Mouse (Mus musculus) bone marrow, adult 2 months (tissue): ENCODE data around the gene Flrt2. TPM values are rescaled to one million over a fixed set of nuclear protein-coding genes. Genes with fewer than 3 reads are reported as not detected.
"Not testable (repeated sequence)": the region's sequence is repeated elsewhere in the genome, so short reads cannot be mapped to it uniquely, and the experiment has no call there.

Experiments used
- H3K27ac ChIP-seq: fragments of 200-500 bp; 2 replicates; pipeline ENCODE4 v1.5.1; 2012; ENCODE audit warnings: low read depth, mild to moderate bottlenecking, control low read depth, inconsistent platforms, low read length; ENCODE audit not compliant: control insufficient read depth, poor library complexity, insufficient read depth
- H3K4me1 ChIP-seq: fragments of 200-500 bp; 2 replicates; pipeline ENCODE4 v1.6.1; 2011; ENCODE audit warnings: low read length; ENCODE audit not compliant: control insufficient read depth, insufficient read depth
- H3K4me3 ChIP-seq: fragments of 200-500 bp; replicated peaks from 2 replicates; pipeline ENCODE3; 2011; ENCODE audit warnings: mild to moderate bottlenecking, low read depth, low read length, control low read depth; ENCODE audit not compliant: control insufficient read depth
- CTCF ChIP-seq: fragments of 200-500 bp; IDR thresholded peaks from 2 replicates; pipeline ENCODE4 v1.5.1; 2011; ENCODE audit warnings: low read length, control low read depth; ENCODE audit not compliant: control insufficient read depth, insufficient read depth
- POLR2A ChIP-seq: fragments of 200-500 bp; IDR thresholded peaks from 2 replicates; pipeline ENCODE4 v1.6.1; 2011; ENCODE audit warnings: low read depth, mild to moderate bottlenecking, control low read depth, low read length, borderline replicate concordance; ENCODE audit not compliant: control insufficient read depth
- WGBS: fragments of 180-500 bp; shearing (Covaris S2); methylation state at CpG from one replicate; pipeline ENCODE4 v1.1.7; 2018; 5-methylcytosine and 5-hydroxymethylcytosine counted together
- polyA plus RNA-seq: library from polyadenylated mRNA; stranded (reverse); fragments of >200 nt; gene quantifications from 2 replicates; pipeline ENCODE4 v1.2.4, GENCODE M21; 2011; ENCODE audit warnings: low replicate concordance; ENCODE audit not compliant: missing spikeins, insufficient read depth, insufficient read length

Flrt2 gene
- 0.14 and 1.6 TPM in 2 replicates for polyA plus RNA-seq

DNA sequence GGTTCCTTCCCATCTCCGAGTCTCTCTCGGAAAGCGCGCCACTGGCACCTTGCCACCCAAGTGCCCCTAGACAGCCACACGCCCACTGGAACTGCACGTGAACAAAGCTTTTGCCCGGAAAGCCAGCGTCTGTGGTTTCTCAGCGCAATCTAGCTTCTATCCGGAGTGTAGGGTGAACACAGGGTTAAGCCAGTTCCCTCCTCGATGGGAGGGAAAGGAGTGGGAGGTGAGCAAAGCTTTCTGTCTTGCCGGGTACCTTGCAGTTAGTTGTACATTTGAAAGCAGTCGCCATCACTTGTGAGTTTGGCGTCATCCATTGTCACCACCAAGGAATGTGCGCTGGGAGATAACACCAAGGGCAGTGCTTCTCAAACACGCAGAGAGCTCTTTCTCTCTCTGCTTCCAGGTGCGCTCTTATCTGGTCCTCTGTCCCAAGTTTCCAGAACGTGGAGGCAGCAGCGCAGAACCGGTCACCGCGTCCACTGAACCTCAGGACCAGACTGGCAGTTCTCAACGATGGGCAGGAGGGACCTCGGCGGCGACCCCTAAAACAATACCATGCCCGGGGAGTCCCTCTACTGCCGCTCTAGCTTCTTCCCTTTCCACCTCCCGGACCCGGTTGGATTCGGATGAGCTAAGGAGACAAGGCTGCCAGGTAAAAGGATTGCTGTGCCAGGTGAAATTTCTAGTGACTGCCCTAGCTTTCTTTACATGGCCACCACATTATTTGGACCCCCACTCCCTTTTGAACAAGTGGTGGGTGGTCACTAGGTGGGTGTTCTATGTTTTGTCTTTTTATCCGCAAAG is at the start of gene Flrt2:
TSS of gene Flrt2 (plus strand) at position 266 of the 807 bp plus-strand sequence.
- TF ChIP-seq CTCF (no peak), POLR2A (no peak)
- Histone ChIP-seq H3K4me3 (no peak within 1 kb of the TSS), H3K4me1 (no peaks in the 10 kb centered on the region), H3K27ac (no peak within 1 kb of the TSS)
- under 1% methylated on average over 32 of the region's 32 CpGs for WGBS

DNA sequence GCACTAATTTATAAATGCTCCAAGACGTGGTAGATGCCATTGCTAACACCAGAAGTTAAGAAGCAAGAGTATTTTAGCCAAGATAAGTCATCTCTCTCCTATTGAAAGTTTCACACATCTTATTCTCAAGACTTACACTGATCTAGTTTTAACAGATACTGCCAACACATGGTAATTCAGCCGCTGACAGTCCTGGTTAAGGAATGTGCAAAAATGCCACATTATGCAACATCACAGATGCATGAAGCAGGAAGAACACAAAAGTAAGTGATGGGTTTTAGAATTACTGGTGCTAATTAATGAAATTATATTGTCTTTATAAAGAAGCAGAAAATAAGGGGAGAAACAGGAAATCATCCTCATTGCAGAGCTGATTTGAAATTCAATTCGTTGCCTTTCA is 49.8 kb upstream of the Flrt2 start:
- TF ChIP-seq CTCF, result no peak
- no peak for TF ChIP-seq POLR2A

DNA sequence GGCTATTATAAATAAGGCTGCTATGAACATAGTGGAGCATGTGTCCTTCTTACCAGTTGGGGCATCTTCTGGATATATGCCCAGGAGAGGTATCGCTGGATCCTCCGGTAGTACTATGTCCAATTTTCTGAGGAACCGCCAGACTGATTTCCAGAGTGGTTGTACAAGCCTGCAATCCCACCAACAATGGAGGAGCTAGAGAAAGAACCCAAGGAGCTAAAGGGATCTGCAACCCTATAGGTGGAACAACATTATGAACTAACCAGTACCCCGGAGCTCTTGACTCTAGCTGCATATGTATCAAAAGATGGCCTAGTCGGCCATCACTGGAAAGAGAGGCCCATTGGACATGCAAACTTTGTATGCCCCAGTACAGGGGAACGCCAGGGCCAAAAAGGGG is 44.8 kb upstream of the Flrt2 start:
- H3K4me1 ChIP-seq, H3K4me3 ChIP-seq, H3K27ac ChIP-seq: not testable (repeated sequence)
- WGBS, result 82% methylated on average over 5 of the region's 6 CpGs

More for the DNA sequence above, 49.8 kb upstream of the Flrt2 start:
- no peak overlapping the region for H3K27ac ChIP-seq
- WGBS, result 70% methylated on average over 3 of the region's 3 CpGs
- H3K4me3 ChIP-seq, result no peak overlapping the region
- no peaks in the 10 kb centered on the region for H3K4me1 ChIP-seq

DNA sequence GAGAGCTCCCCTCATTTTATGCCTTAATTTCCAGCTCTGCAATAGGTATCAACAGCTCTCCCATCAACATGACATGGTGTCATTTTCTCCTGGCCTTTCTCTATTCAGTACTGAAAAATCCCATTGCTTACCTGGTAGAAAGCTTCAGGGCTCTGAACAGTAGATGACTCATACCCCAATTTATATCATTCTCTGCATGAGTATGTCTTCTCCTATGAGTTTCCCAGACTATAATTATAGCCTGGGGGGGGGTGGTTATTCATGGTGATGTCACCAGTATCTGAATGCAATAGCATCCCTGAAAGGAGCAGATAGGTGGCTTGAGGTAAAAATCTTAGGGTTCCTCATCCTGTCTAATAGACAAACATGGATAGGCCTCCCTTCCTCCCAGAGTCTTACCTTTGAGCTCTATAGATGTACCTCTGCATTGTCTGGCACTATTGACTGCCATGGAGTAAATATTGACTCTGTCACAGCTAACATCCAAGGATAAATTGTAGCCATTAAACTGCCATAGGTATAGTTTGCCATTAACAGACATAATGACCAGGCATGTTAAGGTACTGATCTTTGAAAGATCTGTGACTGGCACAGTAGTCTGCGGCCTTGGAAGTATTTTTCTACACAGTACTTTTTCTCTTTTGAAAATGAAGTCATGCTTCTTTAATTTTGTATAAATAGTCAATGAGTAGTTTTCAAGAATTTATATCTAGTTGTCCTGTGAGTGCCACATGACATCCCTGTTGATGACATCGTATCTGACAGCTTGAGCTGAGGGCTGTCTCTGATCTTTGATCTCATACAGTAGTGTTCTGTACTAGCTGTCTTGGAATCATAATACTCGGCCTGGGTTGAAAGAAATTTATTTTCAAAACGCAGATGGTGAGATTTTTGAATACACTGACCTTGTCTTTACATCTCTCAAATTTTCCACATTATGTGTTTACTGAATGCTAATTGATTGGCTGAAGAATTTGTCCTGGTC is 39.6 kb upstream of the Flrt2 start:
- Histone ChIP-seq H3K4me1 (no peaks in the 10 kb centered on the region), H3K4me3 (no peak overlapping the region), H3K27ac (no peak overlapping the region)
- TF ChIP-seq POLR2A (no peak), CTCF (no peak)
- WGBS, result 68% methylated on average over 4 of the region's 4 CpGs

DNA sequence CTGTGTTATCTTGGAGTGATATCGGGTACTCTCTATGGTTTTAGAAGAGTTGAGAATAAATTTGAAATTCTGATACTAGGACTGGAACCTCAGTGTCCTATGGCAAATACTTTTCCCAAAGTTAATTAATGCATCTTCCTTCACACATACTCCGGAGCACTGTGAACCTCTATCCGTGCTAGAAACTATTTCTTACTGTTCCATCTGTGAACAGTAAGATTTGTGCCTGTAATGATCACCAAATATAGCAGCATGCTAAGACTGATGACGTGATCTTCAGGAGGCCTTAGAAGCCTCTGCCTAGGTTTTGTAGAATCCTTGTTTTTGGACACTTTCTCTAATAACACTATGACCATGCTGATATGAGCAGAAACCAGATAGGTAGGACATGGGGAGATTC is 35.4 kb upstream of the Flrt2 start:
- WGBS, result 78% methylated on average over 4 of the region's 4 CpGs
- Histone ChIP-seq H3K27ac (no peak overlapping the region), H3K4me1 (no peaks in the 10 kb centered on the region), H3K4me3 (no peak overlapping the region)
- TF ChIP-seq POLR2A (no peak), CTCF (no peak)

DNA sequence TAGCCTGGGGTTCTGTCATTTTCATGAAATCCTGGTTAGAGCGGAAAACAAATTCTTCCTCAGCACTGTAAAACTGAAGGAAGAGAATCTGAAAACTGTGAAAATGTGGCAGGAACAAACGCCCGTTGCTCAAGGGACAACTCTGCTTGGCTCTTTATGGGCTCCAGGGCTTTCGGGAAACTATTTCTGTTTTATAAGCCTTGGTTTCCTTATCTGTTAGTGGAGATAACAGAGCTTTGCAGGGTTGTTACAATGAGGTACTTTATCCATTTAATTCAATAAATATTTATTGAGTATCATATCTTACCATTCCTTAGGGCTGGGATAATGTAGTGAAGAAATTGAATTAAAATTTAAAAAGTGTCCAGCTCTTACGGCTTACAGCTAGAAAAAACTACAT is 24.7 kb upstream of the Flrt2 start:
- 82% methylated on average over 5 of the region's 5 CpGs for WGBS
- H3K4me3 ChIP-seq, result no peak overlapping the region
- H3K4me1 ChIP-seq, result no peaks in the 10 kb centered on the region
- no peak overlapping the region for H3K27ac ChIP-seq
- TF ChIP-seq CTCF (no peak), POLR2A (no peak)

DNA sequence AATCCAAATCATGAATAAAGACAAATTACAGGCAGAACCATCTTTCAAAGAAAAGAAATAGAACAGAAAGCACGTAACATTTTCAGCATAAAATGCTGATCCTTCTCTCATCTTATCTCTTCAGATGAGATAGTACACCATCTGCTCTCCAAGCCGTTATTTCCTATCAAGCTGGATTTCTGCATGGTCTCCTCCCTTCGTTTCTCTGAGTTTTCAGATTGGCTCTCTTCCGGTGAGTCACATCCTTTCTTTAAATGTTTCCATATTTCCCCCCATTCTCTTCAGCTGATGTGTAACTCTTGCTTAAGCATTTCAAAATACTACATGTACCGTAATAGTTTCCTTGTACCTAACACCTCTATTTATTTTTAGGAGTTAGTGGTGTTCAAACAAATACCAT is 16.3 kb upstream of the Flrt2 start:
- TF ChIP-seq POLR2A, result no peak
- WGBS, result 57% methylated on average over 5 of the region's 5 CpGs
- Histone ChIP-seq H3K4me3 (no peak overlapping the region), H3K27ac (no peak overlapping the region), H3K4me1 (no peaks in the 10 kb centered on the region)

DNA sequence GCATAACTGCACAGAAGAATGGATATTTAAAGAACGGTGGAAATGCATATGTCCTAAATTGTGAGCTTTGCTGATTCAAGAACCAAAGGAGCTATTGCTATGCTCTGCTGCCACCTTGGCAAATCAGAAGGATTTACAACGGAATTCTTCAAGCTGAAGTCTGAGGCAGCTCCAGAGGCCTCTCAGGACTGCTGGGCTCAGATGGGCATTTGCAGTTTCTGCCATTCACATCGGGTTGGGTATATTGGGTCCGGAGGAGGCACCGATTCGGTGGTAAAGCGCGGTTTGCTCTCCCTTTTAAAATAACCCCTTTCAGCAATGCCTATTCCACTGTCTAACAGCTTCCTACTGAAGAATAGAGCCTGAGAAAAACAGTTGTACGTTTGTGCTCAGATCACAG is 1.2 kb upstream of the Flrt2 start:
- H3K4me1 ChIP-seq, result no peaks in the 10 kb centered on the region
- WGBS, result 15% methylated on average over 9 of the region's 9 CpGs
- H3K4me3 ChIP-seq, result no peak overlapping the region
- H3K27ac ChIP-seq, result no peak overlapping the region
- TF ChIP-seq POLR2A, result no peak
- no peak for TF ChIP-seq CTCF
